In genomic region chr12:80830820-80831219, GRCm38 (mm10) we compare ENCODE assay signal across 17 mouse cellular contexts. TPM values are rescaled to one million over a fixed set of nuclear protein-coding genes. Genes with fewer than 3 reads are reported as not detected.
DNase-seq lines count a peak whose midpoint lies in the region; ATAC-seq and TF ChIP-seq lines count a peak whose summit lies in the region.
"Had no signal": no experiment of that assay in that cellular context is flagged by ENCODE, and none has a peak within 500 bp of the region (broad histone marks: within the 10 kb centered on the region; RNA-seq: fewer than 3 reads in every experiment).

No protein-coding gene starts in this region.

- peaks cover 63% of the 10 kb centered on the region for H3K4me1 ChIP-seq in kidney, adult 2 months (ENCODE audit: control insufficient read depth, insufficient read depth, low read length)
- H3K4me1 ChIP-seq in lung, postnatal 0 days (ENCODE audit: insufficient read depth, low read depth, low read length): peaks cover 51% of the 10 kb centered on the region
- H3K4me1 ChIP-seq in lung, adult 2 months (ENCODE audit: control insufficient read depth, insufficient read depth, low read length): peaks cover 49% of the 10 kb centered on the region
- H3K4me1 ChIP-seq: forebrain, embryonic 10.5 days had no signal

- no peak for TF ChIP-seq POLR2A in kidney, adult 2 months (IDR thresholded peaks at IDR 0.05; ENCODE audit: low read depth, low read length)
- TF ChIP-seq POLR2A in lung, adult 2 months (IDR thresholded peaks at IDR 0.05; ENCODE audit: borderline replicate concordance, extremely low read depth, low read depth, low read length): no peak

- ATAC-seq in lung, postnatal 0 days: 0 out of 2 replicates have a peak, but pooled peaks have one; percentile 14
- peak; percentile 16; the same call in 1 of the 2 replicates for ATAC-seq in megakaryocyte progenitor cell, adult 5-6 weeks (replicated peaks; ENCODE audit: poor library complexity)
- ATAC-seq: hindbrain, embryonic 16.5 days had no signal

- DNase-seq in heart, adult 11 months: peak; percentile 96
- DNase-seq in heart, adult 8-10 months (ENCODE audit: low spot score): no peak
- peak; percentile 43 for DNase-seq in kidney, adult 2 months
- no peak for DNase-seq in kidney, postnatal 10 days
- DNase-seq in lung, postnatal 0 days (ENCODE audit: low spot score): no peak
- DNase-seq in lung, adult 2 months: no peak
- no peak for DNase-seq in adrenal gland, adult (ENCODE audit: inconsistent age in 2 of 2, low spot score in 1 of 2)
- DNase-seq: cerebellum, adult 2 months; gastrocnemius, postnatal 25 days; right cerebral cortex, postnatal 14 days; thymus, postnatal 36 days had no signal

- peaks cover 3% of the 10 kb centered on the region; the same call in 1 of the 2 replicates for H3K36me3 ChIP-seq in kidney, adult 2 months (ENCODE audit: control insufficient read depth, insufficient read depth, low read length)
- H3K36me3 ChIP-seq in lung, postnatal 0 days (ENCODE audit: insufficient read depth, low read length): 0 out of 2 replicates have a peak, but pooled peaks cover 4% of the 10 kb centered on the region
- H3K36me3 ChIP-seq: limb, embryonic 12.5 days had no signal

- no peaks in the 10 kb centered on the region for H3K27me3 ChIP-seq in kidney, adult 2 months (replicated peaks; ENCODE audit: control insufficient read depth, insufficient read depth, low read length)
- no peaks in the 10 kb centered on the region for H3K27me3 ChIP-seq in lung, postnatal 0 days (replicated peaks; ENCODE audit: insufficient read depth, low read length)
- H3K27me3 ChIP-seq: limb, embryonic 12.5 days; neural tube, embryonic 12.5 days had no signal

- TF ChIP-seq EP300 in lung, postnatal 0 days (IDR thresholded peaks at IDR 0.05): no peak

- peak overlapping the region; percentile 56; the same call in 1 of the 2 replicates for H3K27ac ChIP-seq in kidney, adult 2 months (ENCODE audit: insufficient read depth, low read depth, low read length)
- no peak overlapping the region for H3K27ac ChIP-seq in lung, postnatal 0 days (ENCODE audit: low read length)
- H3K27ac ChIP-seq: forebrain, embryonic 10.5 days; left cerebral cortex, adult 2 months; limb, embryonic 12.5 days; neural tube, embryonic 12.5 days had no signal

- 45% methylated on average over 2 of the region's 2 CpGs for WGBS in kidney, adult 2 months
- WGBS in lung, postnatal 0 days: 40% methylated on average over 2 of the region's 2 CpGs
- WGBS in lung, adult 2 months: 33% methylated on average over 2 of the region's 2 CpGs

- no peak overlapping the region for H3K4me3 ChIP-seq in kidney, adult 2 months (ENCODE audit: insufficient read depth, low read depth, low read length)
- H3K4me3 ChIP-seq in lung, postnatal 0 days (ENCODE audit: low read depth, low read length): no peak overlapping the region
- H3K4me3 ChIP-seq in lung, adult 2 months (replicated peaks; ENCODE audit: extremely low read depth, low read depth, low read length): no peak overlapping the region
- H3K4me3 ChIP-seq: forebrain, embryonic 10.5 days; left cerebral cortex, adult 2 months; limb, embryonic 12.5 days; neural tube, embryonic 12.5 days had no signal

- no peaks in the 10 kb centered on the region for H3K9me3 ChIP-seq in lung, postnatal 0 days (ENCODE audit: low read length)
- H3K9me3 ChIP-seq: forebrain, embryonic 10.5 days; limb, embryonic 12.5 days; neural tube, embryonic 12.5 days had no signal

- no peak for TF ChIP-seq CTCF in kidney, adult 2 months (conservative IDR thresholded peaks at IDR 0.05; ENCODE audit: insufficient read depth, insufficient read length, low read depth, low read length)
- TF ChIP-seq CTCF in lung, postnatal 0 days (IDR thresholded peaks at IDR 0.05): no peak
- no peak for TF ChIP-seq CTCF in lung, adult 2 months (IDR thresholded peaks at IDR 0.05; ENCODE audit: insufficient read depth, low read length)

- no peak overlapping the region for H3K9ac ChIP-seq in lung, postnatal 0 days (replicated peaks; ENCODE audit: low read depth)
- H3K9ac ChIP-seq: limb, embryonic 12.5 days; neural tube, embryonic 12.5 days had no signal

- H3K4me2 ChIP-seq in lung, postnatal 0 days (replicated peaks; ENCODE audit: low read depth, low read length): no peak overlapping the region
- H3K4me2 ChIP-seq: limb, embryonic 12.5 days; neural tube, embryonic 12.5 days had no signal

RNA-seq across cellular contexts. Expression of gene Susd6, which starts 40.5 kb away (rescaled TPM):
- 10 to 100 TPM; 70.6 to 75.8 (median 73.7) TPM for total RNA-seq in heart, adult 8-10 months (2022)
- polyA plus RNA-seq in kidney, adult 2 months (2012; rRNA removed): 65.5 and 80.0 TPM in 2 replicates
- 26.5 and 34.9 TPM in 2 replicates for polyA plus RNA-seq in lung, postnatal 0 days (2015; fragmentation: Nextera tagmentation; extraction: Ambion mirVana)
- polyA plus RNA-seq in lung, adult 2 months (2012; rRNA removed): 83.3 and 102 TPM in 2 replicates
- 12.8 and 14.5 TPM in 2 replicates for total RNA-seq in megakaryocyte progenitor cell, adult 5-6 weeks (2015)
- 15.9 and 19.4 TPM in 2 replicates for total RNA-seq in megakaryocyte progenitor cell, adult 5-6 weeks (2017)

Comparison
In these comparisons a context has a peak if more than half of its experiments do, and no peak if none do; other contexts are left out.
1. DNase-seq: peak in heart, adult 11 months (single experiment) and kidney, adult 2 months (single experiment); none in heart, adult 8-10 months (single experiment), kidney, postnatal 10 days (single experiment), lung, postnatal 0 days (single experiment), lung, adult 2 months (single experiment) and adrenal gland, adult (0 of 2).